Mouse (Mus musculus): ENCODE results near the gene Ccdc9b.

Gene Ccdc9b

DNA sequence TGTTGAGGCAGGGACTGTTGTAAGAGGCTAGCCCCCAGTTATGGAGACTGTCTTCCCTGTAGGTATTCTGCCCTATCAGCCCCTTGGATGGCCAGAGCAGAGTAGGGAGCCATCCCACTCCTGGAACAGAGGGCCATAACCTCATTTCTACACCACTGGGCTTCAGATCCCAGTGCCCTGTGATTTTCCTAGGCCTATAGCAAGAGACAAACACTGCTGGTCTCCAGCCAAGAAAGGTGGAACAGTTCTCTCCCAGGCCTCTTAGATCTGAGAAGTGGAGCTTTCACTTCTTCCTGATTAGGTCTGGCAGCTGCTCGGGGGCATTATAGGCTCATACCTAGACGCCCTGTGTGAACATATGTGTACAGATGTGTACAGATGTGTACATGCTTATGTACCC, 13.8 kb upstream of the Ccdc9b start:
- no peak for DNase-seq (ENCODE audit: low spot score in 2 of 2)

GRCm38 (mm10) chr2:118775846-118776245, 13.4 kb upstream of the Ccdc9b start:
- DNase-seq (ENCODE audit: low spot score in 2 of 2) = no peak

DNA sequence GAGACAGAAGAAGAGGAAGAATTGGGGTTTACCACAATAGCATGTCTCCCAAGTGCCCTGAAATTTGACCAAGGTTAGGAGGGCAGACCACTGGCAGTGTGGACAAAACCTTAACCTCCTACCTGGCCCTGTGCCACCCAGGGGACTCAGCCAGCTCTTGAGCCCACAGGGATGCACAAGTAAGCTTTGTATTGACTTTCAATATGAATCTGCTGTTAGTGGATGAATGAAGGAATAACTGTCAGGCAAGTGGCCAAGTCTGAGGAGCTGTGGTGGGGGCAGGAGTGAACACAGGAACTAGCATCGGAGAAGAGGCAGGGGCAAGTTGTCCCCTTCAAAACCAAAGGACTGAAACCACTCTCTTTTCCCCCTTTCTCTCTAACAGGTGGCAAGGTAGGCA, 12.9 kb upstream of the Ccdc9b start:
- no peak for DNase-seq (ENCODE audit: low spot score in 2 of 2)

GRCm38 (mm10) chr2:118774536-118774935, 12.1 kb upstream of the Ccdc9b start:
- no peak for DNase-seq (ENCODE audit: low spot score in 2 of 2)

DNA sequence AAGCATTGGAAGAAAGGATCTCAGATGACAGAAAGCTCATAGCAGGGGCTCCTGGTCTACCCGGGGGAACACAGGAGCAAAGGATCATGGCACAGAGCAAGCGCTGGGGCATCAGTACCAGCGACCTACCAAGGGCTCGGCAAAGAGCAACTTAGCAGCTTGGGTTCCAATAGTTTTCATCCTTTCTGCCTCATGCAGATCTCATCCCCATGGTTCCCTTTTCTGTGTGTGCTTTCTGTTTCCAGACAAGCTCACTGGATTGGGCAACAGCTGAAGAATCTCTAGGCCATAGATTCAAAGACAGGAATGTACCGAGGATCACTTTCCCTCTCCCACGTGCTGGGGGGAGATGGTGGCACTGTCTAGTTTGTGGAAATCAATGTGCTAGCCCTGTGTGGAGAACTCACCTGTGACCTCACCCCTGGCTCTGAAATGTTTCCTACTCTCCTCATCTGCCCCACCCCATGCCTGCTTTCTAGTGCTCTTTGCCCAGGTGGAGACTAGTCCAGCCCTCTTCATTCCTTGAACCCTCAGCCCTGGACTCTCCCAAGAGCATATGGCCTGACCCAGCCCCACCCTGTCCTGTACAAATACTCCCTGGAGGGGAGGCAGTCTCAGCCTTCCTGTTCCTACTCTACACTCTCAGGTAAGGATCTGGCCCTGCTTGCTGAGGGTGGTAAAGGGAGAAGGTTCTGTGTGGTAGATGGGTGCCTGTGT, 9.9 kb upstream of the Ccdc9b start, which contains the start of gene Phgr1:
Phgr1 (plus strand) TSS at position 612 of the 717 bp plus-strand sequence.
- no peak for DNase-seq (ENCODE audit: low spot score in 2 of 2)

DNA sequence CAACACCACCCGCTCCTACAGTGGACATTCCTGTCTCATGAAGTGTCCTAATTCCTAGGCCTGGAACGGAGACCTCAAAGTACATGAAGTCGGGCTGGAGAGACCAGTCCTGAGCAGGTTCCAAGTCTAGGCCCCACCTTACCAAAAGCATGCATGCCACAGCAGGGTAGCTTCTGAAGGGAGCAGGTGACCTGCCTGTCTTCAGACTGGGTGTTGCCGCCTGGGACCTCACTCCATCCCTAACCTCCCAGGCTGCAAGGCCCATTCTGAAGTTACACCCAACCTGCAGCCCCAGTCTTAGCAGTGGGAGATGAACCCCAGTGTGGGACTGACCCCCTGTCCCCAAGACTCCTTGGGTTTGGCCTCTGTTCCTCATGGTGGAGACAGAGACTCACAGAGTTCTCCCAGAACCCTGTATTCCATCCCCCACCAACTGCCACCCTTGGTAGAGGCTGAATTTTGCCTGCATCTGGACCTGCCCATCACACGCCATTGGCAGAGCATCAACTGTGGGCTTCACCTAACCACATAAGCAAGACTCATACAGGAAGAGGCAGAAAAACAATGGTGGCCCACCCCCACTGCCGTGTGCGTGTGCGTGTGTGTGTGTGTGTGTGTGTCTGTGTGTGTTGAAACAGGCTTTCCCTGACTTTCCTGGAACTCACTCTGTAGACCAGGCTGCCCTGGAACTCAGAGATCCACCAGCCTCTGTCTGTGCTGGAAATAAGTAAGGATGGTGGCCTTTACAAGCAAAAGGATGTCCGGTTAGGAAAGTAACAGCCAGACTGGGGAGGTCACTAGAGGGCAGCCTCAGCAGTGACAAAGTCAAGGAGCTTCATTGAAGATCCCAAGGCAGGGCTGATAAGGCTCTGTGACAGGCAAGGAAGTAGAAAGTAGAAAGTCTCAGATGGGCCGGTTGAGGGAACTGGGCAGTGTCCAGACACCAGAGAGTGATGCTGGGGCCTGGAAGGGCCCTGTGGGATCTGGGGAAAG, 3.9 kb upstream of the Ccdc9b start:
- no peak for DNase-seq (ENCODE audit: low spot score in 2 of 2)

DNA sequence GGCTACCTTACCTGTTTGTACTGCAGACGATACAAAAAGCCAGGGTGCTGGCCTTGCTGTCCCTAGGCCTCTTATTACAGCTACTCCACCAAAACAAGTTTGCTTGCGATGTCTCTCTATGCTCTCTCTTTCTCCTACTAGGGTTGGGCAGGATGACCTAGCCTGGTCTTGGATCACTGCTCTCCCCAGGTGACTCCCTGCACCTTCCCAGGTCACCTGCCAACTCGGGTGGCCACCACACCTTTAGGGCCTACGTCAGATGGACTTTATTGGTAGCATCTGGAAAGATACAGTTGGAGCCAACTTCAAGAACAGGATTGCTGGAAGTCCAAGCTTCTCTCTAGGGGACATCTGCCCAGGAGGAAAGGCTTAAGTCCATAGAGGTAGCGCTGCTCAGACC, 2.4 kb upstream of the Ccdc9b start:
- DNase-seq (ENCODE audit: low spot score in 2 of 2) = no peak

GRCm38 (mm10) chr2:118764094-118764831, 1.8 kb upstream of the Ccdc9b start:
- no peak for DNase-seq (ENCODE audit: low spot score in 2 of 2)

DNA sequence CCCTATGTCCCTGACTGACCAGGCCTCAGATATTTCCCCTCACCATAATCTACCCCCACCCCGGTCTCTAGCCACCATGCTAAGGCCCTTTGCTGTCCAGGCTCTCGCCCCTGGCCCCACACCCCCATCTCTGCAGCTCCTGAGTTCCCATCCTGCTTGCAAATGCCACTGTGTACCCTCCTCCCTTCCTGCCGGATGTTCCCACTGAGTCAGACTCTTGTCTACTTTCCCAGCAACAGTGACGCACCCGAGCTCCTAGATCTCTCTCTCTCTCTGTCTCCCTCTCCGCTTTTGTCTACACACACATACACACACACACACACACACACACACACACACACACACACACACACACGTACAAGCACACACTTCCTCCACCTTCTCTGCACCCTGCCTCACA, 1.0 kb upstream of the Ccdc9b start:
- no peak for DNase-seq (ENCODE audit: low spot score in 2 of 2)

- no peak for DNase-seq (ENCODE audit: low spot score in 2 of 2)
These were observed 305 bp upstream of the Ccdc9b start for GRCm38 (mm10) chr2:118762784-118763148.

- peak in 1 of 2 experiments; percentile 16 for DNase-seq (ENCODE audit: low spot score in 2 of 2)
These were observed 1.1 kb downstream of the Ccdc9b start for GRCm38 (mm10) chr2:118761358-118761757.

DNA sequence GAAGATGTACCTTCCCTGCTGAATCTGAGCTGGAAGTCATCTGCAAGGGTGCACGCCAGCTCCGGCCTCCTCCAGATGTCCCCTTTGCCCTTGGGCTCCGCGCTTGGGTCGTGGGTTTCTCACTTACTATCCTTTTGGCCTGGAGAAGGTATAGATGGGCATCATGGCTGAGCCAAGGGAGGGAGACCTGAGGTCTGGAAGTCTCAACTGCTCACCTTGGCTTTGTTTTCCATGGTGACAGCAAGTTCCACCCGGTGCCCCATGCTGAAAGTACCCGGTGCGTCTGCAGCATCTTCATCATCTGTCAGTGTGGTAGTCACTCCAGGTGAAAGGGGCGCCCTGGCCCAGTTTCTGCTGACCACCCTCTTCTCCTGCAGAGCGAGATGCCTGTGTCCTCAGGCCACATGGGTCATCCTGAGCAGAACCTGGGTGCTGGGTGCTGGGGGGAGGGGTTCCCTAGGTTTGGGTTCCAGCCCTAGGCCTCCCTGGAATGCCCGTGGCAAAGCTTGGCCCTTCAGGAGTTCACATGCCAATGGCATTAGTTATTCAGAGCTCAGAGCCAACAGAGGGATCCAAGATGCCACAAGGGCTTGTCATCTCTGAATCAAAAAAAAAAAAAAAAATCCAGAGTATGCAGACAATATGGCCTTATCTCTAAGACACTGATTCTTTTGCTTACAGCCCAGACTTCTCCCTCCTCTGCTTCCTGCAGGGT, 2.0 kb downstream of the Ccdc9b start:
- peak in 1 of 2 experiments; percentile 16 for DNase-seq (ENCODE audit: low spot score in 2 of 2)

- DNase-seq (ENCODE audit: low spot score in 2 of 2) = no peak
These were observed 2.6 kb downstream of the Ccdc9b start for GRCm38 (mm10) chr2:118759828-118760227.

- peak in 1 of 2 experiments; percentile 15 for DNase-seq (ENCODE audit: low spot score in 2 of 2)
These were observed 6.4 kb downstream of the Ccdc9b start for GRCm38 (mm10) chr2:118756103-118756502.

- peak in 1 of 2 experiments; percentile 12 for DNase-seq (ENCODE audit: low spot score in 2 of 2)
These were observed 7.1 kb downstream of the Ccdc9b start for GRCm38 (mm10) chr2:118755407-118755806.

GRCm38 (mm10) chr2:118754143-118754542, 8.3 kb downstream of the Ccdc9b start:
- no peak for DNase-seq (ENCODE audit: low spot score in 2 of 2)

DNA sequence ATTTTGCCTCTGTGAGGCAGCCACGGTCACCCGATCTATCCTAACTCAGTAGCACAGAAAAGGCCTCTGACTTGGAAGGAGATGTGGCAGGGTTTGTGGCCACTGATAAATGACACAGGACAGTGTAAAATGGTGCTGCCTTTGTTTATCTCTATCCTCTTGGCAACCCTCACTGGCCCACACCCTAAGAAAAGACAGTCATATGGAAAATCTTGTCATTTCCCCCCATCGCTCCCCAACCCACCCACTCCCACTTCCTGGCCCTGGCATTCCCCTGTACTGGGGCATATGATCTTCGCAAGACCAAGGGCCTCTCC, 9.7 kb downstream of the Ccdc9b start:
- DNase-seq (ENCODE audit: low spot score in 2 of 2) = no peak

GRCm38 (mm10) chr2:118751896-118752791, 10.3 kb downstream of the Ccdc9b start:
- peak in 1 of 2 experiments; percentile 30 for DNase-seq (ENCODE audit: low spot score in 2 of 2)

DNA sequence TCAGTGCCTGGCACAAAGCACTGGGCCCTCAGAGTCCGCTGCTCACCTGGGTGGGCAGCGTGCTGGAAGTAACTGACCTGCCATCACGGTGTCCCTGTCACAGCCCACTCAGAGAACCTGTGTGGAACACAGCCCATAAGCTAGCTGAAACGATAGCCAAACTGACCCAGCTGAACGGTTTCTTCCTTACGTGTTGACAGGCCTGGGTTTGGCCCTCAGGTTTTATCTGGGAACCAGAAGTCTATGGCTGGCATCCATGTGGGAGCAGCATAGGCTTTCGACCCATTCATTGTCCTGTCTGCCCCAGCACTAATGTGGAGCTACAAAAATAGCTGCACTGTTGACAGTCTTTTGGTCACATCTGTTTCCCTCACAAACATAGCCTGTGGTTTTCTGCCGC, 12.0 kb downstream of the Ccdc9b start:
- peak in 1 of 2 experiments; percentile 18 for DNase-seq (ENCODE audit: low spot score in 2 of 2)

DNA sequence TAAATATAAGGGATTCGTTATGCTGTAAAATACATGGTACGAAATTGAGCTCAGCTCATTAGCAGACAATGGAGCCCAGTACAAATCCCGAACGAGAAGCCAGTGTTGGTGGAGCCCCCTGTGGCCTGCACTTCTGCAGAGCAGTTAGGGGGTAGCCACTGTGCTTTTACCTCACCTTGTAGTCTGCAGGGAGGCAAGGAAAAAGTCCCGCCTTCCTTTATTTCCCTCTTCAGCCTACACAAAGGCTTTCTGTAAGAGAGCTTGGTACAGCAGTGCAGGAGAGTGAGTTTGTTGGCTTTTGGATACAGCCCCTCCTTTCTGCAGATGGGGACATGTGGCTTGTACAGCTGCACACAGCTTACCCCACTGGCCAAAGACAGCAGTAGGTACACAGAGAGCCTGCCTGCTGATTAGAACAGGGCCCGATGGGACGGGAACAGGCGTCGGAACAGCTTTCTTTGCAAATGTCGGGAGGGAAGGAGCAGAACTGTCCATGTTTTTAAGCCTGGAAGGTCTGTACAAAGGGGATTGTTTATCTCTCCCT, 13.0 kb downstream of the Ccdc9b start:
- peak in 1 of 2 experiments; percentile 19 for DNase-seq (ENCODE audit: low spot score in 2 of 2)

Measured in urinary bladder, postnatal 4 days (tissue).